Mouse (Mus musculus) olfactory bulb, adult 2 months (tissue): ENCODE data around the gene Efnb2.

Source experiments
- CTCF ChIP-seq: fragments of 200-500 bp; IDR thresholded peaks from 2 replicates; pipeline ENCODE4 v1.5.1; 2012; ENCODE audit warnings: low read depth, mild to moderate bottlenecking, low read length, moderate library complexity; ENCODE audit not compliant: insufficient read depth
- POLR2A ChIP-seq: fragments of 200-500 bp; IDR thresholded peaks from 2 replicates; pipeline ENCODE4 v1.6.1; 2012; ENCODE audit warnings: mild to moderate bottlenecking, low read depth, low read length, moderate library complexity; ENCODE audit not compliant: insufficient read depth

- no peak for TF ChIP-seq CTCF
- no peak for TF ChIP-seq POLR2A
These were observed 38.6 kb downstream of the Efnb2 start for GRCm38 (mm10) chr8:8622476-8622875.
